Mouse (Mus musculus): Measurements from ENCODE around the gene Inip.

- TF ChIP-seq POLR2A (IDR thresholded peaks at IDR 0.05; ENCODE audit: low read depth, low read length), result no peak
- no peak for TF ChIP-seq CTCF (IDR thresholded peaks at IDR 0.05; ENCODE audit: extremely low read depth, insufficient read depth, insufficient read length, insufficient replicate concordance)
Measured at GRCm38 (mm10) chr4:59803358-59803757, 2.0 kb upstream of the Inip start.

Data from spleen, adult 2 months (tissue).